Mouse (Mus musculus): ENCODE data around the gene Tmtc3.

- TF ChIP-seq E2F4 (IDR thresholded peaks at IDR 0.05; ENCODE audit: insufficient replicate concordance, low read depth, low read length) = no peak
- TF ChIP-seq TCF12 (IDR thresholded peaks at IDR 0.05; ENCODE audit: low read depth, low read length) = no peak
- TF ChIP-seq CTCF (conservative IDR thresholded peaks at IDR 0.05 in 1 of 2, IDR thresholded peaks at IDR 0.05 in 1 of 2; ENCODE audit: low read depth in 2 of 2, low read length in 2 of 2) = no peak
- TF ChIP-seq RAD21 (IDR thresholded peaks at IDR 0.05; ENCODE audit: low read depth, low read length) = no peak
- no peak for TF ChIP-seq HCFC1 (IDR thresholded peaks at IDR 0.05; ENCODE audit: low read depth, low read length)
- TF ChIP-seq USF2 (conservative IDR thresholded peaks at IDR 0.05; ENCODE audit: low read depth, low read length) = no peak
- TF ChIP-seq PAX5 (IDR thresholded peaks at IDR 0.05; ENCODE audit: low read length) = no peak
- no peak for TF ChIP-seq POLR2A (IDR thresholded peaks at IDR 0.05; ENCODE audit: low read depth, low read length)
- TF ChIP-seq EP300 (IDR thresholded peaks at IDR 0.05; ENCODE audit: low read length) = no peak
- TF ChIP-seq MAX (IDR thresholded peaks at IDR 0.05; ENCODE audit: low read length) = no peak
Observed at GRCm38 (mm10) chr10:100479538-100479937, 7.6 kb downstream of the Tmtc3 start.

Data from CH12.LX (cell line).